Mouse (Mus musculus): ENCODE results near the gene Egfem1.

DNA sequence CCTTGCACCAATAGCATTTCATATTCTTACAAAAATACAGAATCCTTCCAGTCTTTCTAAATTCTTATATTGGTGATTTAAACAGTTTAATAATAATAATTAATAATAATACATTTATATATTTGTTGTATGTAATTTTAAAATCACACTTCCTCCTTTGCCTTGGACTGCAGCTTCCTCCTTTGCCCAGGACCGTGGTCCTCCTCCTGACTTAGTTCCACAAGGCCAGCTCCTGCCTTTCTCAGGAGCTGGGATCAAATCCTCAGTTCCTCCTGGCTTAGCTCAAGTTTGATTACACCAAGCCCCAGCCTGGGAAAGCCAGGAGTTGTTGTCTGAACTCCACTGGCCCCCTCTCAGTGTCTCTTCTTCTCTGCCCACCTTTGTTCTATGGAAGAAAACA, 25.3 kb downstream of the Egfem1 start:
- TF ChIP-seq CTCF (IDR thresholded peaks at IDR 0.05; ENCODE audit: insufficient read depth, low read length) (no peak), POLR2A (IDR thresholded peaks at IDR 0.05; ENCODE audit: borderline replicate concordance, extremely low read depth, low read depth, low read length) (no peak)

All from lung, adult 2 months (tissue).